Mouse (Mus musculus) E14TG2a.4 (cell line): ENCODE results near the gene Ace2.

ENCODE experiments used
- CTCF ChIP-seq: conservative IDR thresholded peaks from 2 replicates; pipeline ENCODE4 v1.5.1; 2014; ENCODE audit warnings: low read length
- NANOG ChIP-seq: IDR thresholded peaks from 2 replicates; pipeline ENCODE4 v1.6.1; 2014; ENCODE audit warnings: borderline replicate concordance, low read length, mixed read lengths
- POU5F1 ChIP-seq: IDR thresholded peaks from 2 replicates; pipeline ENCODE4 v1.6.1; 2014; ENCODE audit warnings: low read length, borderline replicate concordance

DNA sequence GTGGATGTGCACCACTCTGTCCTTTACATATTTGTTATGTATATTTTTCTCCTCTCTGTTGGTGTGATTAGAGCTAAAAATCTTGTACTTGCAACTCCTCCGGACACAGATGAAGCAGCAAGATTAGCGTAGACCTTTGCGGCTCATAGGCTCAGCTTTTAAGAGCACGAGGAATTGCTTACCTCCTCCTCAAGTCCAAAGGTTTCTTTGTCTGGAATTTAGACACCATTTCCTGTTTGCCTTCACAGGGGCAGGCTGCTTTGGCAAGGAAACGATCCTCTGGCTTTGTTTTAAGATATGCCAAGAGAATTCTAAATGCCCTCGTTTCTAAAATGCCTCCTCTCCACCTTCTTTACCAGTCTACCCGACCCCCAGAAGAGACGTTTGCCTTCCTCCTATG lies 94.2 kb downstream of the Ace2 start:
- no peak for TF ChIP-seq CTCF
- TF ChIP-seq NANOG = no peak
- no peak for TF ChIP-seq POU5F1
